ENCODE assay signal across 14 mouse cellular contexts in genomic region chr3:104340331-104340730, GRCm38 (mm10).
"Had no signal": no experiment of that assay in that cellular context is flagged by ENCODE, and none has a peak within 500 bp of the region (broad histone marks: within the 10 kb centered on the region; RNA-seq: fewer than 3 reads in every experiment).

No protein-coding gene starts in this region.

- H3K27ac ChIP-seq: limb, embryonic 13.5 days; liver, embryonic 14.5 days; midbrain, embryonic 12.5 days; neural tube, embryonic 13.5 days; stomach, postnatal 0 days had no signal

- H3K4me3 ChIP-seq: limb, embryonic 13.5 days; midbrain, embryonic 12.5 days; neural tube, embryonic 13.5 days had no signal

- H3K36me3 ChIP-seq: limb, embryonic 13.5 days; midbrain, embryonic 12.5 days; neural tube, embryonic 13.5 days had no signal

- DNase-seq: kidney, adult 8-10 months; kidney, postnatal 36 days; left cerebral cortex, postnatal 4 days; lung, adult 18-20 months; lung, postnatal 4 days; right cerebral cortex, adult 18-20 months; thymus, postnatal 25 days had no signal

- H3K4me1 ChIP-seq: limb, embryonic 13.5 days had no signal

- ATAC-seq: intestine, postnatal 0 days; midbrain, embryonic 16.5 days had no signal

- H3K27me3 ChIP-seq: limb, embryonic 13.5 days; midbrain, embryonic 12.5 days; neural tube, embryonic 13.5 days had no signal
